Mouse (Mus musculus) frontal cortex, adult 2 months (tissue): ENCODE measurements at regions not wholly inside any gene's neighbourhood (a gene's known extent, or its start where the extent isn't known, plus 50 kb on each side); places are given as distances from the start of the nearest gene placed in this dataset.
"Not testable (repeated sequence)": the region's sequence is repeated elsewhere in the genome, so short reads cannot be mapped to it uniquely, and the experiment has no call there.

Source experiments
- DNase-seq, 2 experiments: peaks; one replicate each; pipeline ENCODE4 v3.0.0; 2022; ENCODE audit warnings: low spot score in 1 of 2; ENCODE audit errors: extremely low spot score in 1 of 2

DNA sequence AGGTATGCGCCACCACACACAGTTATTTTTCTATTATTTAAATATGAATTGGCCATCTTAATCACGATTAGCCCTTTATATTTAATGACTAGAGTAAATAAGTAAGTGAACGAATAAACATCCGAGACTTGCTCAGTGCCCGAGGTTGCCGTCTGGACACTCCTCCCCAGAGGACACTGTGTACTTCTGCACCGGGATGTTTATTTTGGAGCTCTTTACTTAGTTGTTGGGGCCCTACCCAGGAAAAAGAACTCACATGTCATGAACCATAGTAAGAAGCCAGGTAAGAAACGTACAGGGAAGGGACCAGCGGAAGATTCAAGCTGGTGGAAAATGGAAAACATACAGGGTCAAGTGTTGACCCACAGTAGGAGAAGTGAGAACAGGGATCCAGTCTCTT lies 89.0 kb downstream of the Akr1d1 start:
- no peak for DNase-seq

DNA sequence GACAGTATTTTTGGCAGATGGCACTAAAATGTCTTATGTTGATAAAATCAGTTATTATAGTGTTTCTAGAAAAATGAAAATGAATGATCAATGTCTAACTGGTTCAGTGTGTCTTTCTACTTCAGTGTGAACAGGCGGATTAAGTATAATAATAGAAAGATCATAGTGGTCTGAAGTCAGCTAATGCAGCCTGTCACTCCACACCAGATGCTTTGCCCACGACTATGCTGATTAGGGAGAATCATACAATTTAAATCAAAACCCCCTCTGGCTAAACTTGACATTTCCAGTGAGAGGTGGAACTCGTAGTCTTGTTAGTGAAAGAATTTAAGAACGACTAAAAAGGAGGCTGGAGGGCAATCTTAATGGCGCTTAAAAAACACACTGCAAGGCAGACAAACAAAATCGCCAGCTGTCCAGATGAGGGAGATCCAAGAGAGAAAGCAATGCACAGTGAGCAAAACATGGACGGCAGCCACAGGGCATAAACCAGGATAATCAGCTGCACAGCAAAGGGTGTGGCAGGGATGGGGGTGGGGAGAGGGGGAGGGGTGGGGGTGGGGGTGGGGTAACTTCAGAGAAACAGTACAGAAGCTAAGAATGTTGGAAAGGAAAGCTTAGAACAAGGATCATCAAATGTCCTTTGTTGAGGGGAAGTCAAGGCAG lies 91.5 kb downstream of the Akr1d1 start:
- DNase-seq, result no peak

DNA sequence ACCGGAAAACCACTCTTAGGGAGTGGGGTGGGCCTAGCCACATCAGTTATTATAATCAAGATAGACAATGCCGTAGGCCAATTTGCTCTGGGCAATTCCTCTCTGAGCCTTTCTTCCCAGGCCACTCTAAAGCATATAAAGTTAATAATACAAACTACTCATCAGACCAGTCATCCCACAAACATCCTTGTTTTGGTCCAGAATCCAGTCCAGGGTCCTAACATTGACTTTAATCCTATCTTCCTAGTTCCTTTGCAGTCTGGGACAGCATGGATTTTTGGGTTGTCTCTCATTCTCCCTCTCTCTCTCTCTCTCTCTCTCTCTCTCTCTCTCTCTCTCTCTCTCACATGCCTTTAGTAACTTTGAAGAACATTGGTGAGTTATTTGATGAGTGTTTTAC lies 92.3 kb downstream of the Akr1d1 start:
- no peak for DNase-seq

DNA sequence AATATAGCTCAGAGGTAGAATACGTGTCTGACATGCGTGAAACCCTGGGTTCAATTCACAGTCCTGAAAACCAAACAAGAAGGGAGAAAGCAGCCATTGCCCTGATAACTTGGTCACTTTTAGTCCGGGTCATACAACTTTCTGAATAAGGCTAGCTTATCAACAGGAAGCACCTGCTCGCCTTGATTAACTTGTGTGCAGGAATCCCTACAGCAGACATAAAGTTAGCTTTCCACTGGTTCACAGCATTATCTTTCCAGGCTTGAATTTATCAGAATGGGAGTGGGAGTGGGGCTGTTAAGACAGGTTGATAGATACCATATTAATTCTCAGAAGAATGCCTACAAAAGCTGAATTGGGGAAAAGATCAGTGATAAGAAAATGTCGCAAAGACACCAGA lies 97.2 kb downstream of the Akr1d1 start:
- no peak for DNase-seq

DNA sequence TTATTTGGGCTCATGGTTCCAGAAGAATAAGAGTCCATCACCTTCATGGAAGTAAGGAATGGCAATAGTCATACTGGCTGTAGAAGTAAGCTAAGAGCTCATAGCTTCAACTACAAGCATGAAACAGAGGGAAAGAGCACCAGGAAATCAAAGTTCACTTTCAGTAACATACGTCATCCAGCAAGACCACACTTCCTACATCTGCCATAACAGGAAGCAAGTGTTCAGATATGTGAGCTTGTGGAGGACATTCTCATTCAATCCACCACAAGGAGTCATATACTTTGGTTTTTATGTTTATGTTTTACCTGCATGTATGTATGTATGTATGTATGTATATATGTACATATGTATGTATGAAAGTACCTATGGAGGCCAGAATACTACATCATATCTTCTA lies 104.0 kb downstream of the Akr1d1 start:
- no peak for DNase-seq

DNA sequence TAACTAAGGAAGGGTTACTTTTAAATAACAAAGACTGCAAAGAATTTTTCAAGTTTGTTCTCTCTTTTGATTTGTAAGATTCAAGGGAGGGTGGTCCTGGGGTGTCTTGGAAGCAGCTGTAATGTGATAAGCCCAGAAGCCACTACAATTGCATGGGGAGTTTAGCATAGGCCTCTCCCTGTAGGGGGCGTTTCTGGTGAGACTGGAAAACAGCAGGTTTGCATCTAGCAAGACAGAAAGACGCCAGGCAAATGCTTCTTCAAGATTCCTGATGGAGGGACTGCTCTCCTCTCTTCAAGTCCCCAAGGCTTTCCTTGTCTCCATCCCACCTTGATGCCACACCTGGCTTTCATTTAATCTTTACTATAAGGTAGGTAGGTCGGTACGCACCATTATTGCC lies 112.1 kb downstream of the Akr1d1 start:
- DNase-seq, result no peak

DNA sequence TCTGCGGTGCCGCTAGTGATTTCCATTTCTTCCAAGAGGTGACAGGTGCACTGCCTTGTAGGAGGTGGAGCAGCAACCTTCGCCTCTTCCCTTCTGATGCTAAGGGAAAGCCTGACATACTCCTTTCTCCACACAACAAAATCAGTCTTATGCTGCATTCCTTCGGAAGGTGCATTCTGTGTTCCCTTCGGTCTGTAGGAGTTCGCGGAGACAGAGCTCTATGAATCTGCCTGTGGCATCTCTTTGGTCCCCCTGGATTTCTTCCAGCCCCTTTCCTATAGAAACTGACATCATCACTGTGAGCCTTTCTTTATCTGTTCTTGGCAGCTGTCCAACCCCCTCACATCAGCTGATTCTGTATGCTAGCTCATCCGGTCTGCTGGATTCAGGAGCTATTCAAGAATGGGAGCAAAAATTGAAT lies 112.7 kb downstream of the Akr1d1 start:
- DNase-seq, result peak; percentile 44 to 76

- no peak for DNase-seq
Observed at GRCm38 (mm10) chr6:37643176-37643575, 113.2 kb downstream of the Akr1d1 start.

DNA sequence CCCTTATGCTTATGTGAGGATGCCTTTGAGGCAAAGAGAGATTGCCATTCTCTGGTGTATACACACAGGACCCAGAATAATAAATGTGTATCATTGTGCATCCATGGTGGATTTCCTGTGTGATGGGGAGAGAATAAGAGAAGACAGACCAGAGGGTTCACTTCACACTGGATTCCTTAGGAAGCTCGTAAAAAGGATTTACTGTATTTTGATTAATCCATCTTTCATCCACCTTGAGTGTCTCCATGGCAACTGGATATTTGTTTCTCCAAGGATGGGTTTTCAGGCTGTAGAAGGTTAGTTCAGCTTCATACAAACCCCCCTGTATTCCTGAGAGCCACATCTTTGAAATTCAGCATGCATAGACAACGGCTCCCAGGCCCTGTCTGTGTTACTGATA lies 113.7 kb downstream of the Akr1d1 start:
- DNase-seq, result no peak

DNA sequence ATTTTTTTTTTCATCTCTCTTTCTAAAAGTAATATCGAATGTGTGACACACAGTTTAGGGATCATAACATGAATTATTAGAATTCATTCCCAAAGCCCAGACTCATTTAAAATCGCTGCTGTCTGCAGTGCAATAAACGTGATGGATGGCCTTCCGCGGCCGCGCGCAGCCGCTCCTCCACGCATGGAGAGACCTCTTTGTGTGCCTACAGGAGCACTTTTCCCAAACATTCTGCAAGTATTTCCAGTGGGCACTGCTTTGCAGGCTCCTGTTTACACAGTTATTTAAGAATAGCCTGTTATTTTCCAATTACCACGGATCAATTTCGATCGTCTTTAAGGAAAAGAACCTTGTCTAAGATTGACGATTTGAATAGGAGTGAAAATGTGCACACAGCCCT lies 115.6 kb downstream of the Akr1d1 start:
- no peak for DNase-seq

DNA sequence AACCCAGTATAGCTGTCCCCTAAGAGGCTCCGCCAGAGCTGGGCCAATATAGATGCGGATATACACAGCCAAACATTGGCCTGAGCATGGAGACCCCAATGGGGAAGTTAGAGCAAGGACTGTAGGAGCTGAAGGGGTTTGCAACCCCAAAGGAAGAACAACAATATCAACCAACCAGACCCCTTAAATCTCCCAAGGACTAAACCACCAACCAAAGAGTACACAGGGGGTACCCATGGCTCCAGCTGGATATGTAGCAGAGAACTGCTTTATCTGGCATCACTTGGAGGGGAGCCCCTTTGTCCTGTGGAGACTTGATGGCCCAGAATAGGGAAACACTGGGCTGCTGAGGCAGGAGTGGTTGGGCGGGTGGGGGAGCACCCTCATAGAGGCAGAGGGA lies 127.3 kb downstream of the Akr1d1 start:
- not testable (repeated sequence) for DNase-seq

DNA sequence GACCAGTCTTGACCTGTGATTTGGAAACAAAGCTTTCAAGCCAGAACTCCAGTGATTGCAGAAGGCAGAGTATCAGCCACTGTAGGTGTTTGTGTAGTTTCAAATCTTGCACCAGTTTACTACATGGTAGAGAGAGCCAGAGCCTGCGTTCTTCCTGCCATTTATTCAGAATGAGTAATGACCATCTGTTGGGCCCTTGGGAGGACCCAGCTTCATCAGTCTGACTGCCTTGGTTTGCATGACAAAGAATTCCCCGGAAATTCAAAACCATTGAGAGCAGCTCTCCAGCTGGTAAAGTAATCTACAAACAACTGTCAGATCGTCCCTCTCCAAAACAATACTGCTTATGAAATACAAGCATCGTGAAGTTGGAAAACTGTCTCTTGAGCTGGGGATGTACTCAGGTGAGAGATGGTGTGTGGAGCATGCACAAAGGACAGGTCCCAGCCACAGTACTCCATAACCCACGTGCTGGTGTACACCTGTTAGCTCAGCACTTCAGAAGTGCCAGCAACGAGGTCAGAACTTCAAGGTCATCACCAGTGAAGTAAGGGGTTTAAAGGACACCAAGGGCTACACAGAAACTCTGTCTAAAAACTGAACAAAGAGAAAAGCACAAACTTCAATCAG lies 128.2 kb downstream of the Akr1d1 start:
- no peak for DNase-seq

GRCm38 (mm10) chr6:37662747-37663146 lies 132.8 kb downstream of the Akr1d1 start:
- DNase-seq, result no peak

GRCm38 (mm10) chr6:37665576-37665975 lies 135.6 kb downstream of the Akr1d1 start:
- no peak for DNase-seq

- DNase-seq, result no peak
Observed at GRCm38 (mm10) chr6:37669407-37669806, 139.4 kb downstream of the Akr1d1 start.

GRCm38 (mm10) chr6:37670701-37671100 lies 140.7 kb downstream of the Akr1d1 start:
- DNase-seq, result no peak

DNA sequence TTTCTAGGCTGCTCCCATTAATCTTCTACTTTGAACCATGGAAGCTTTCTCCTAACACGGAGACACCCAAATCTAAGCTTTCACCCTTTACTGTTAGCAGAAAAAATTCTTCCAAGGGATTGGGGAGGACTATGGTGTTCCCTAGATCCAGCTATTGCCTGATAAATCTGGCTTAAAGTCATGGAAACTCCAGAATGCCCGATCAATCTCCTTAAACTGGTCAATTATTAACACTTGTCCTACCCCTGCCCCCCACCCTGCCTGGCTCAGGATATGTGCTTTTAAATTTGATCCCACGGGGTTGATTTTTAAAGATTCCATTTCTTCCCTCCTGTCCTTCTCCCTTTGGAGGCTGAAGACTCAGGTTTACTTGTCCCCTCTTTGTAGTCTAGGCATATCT lies 149.9 kb downstream of the Akr1d1 start:
- DNase-seq, result no peak

- DNase-seq, result not testable (repeated sequence)
Observed at GRCm38 (mm10) chr6:37681331-37681730, 151.4 kb downstream of the Akr1d1 start.

GRCm38 (mm10) chr6:37686094-37686493 lies 156.1 kb downstream of the Akr1d1 start:
- no peak for DNase-seq

- no peak for DNase-seq
Observed at GRCm38 (mm10) chr6:37688866-37689617, 159.1 kb downstream of the Akr1d1 start.

GRCm38 (mm10) chr6:37689696-37690095 lies 159.7 kb downstream of the Akr1d1 start:
- DNase-seq, result no peak
